Mouse (Mus musculus) right cerebral cortex, postnatal 10 days (tissue): ENCODE measurements at regions not wholly inside any gene's neighbourhood (a gene's known extent, or its start where the extent isn't known, plus 50 kb on each side); places are given as distances from the start of the nearest gene placed in this dataset.
"Not testable (repeated sequence)": the region's sequence is repeated elsewhere in the genome, so short reads cannot be mapped to it uniquely, and the experiment has no call there.

Experiments
- DNase-seq, 2 experiments: peaks; one replicate each; pipeline ENCODE4 v3.0.0; 2021; ENCODE audit warnings: low spot score in 2 of 2

GRCm38 (mm10) chr15:91916946-91917345, 78.9 kb downstream of the Smgc start:
- DNase-seq = peak in 1 of 2 experiments; percentile 26

GRCm38 (mm10) chr15:91917877-91918276, 79.8 kb downstream of the Smgc start:
- DNase-seq = no peak

DNA sequence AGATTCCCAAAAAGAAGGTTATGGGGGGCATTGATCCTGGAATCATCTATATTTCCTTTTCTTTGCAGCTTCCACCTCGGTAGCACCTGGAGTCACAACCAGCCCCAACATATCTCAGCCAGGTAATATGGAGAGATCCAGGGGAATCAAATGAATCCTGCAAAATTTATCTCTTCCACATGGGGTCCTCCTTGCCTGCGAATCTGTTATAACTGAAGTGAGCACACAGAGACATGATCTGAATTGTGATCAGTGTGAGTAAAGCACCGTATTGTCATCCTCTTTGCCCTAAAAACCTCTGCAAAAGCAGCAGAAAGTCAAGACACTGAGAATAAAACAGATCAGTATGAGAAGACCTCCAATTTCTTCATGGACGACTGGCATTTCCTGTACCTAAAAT, 86.5 kb downstream of the Smgc start:
- DNase-seq = no peak

GRCm38 (mm10) chr15:91927492-91927891, 89.4 kb downstream of the Smgc start:
- no peak for DNase-seq

DNA sequence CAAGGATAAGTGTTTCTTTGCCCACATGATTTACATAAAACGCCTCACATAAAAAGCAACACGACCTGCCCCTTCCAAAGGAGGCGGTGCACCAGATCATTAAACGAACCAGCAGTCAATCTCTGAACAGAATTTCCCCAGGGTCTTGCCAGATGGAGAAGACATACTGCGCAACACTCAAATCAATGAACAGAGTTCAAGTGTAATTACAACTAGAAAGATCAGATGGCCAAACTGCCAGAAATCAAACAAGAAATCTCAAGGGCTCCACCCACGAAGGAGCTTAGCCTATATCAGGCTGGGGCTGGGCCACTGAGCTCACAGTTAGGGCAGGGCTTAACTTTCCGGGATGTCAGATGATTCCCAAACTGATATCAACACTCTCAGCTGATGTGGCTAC, 90.4 kb downstream of the Smgc start:
- no peak for DNase-seq

GRCm38 (mm10) chr15:91957273-91957672, 93.7 kb upstream of the Cntn1 start:
- peak in 1 of 2 experiments; percentile 22 for DNase-seq

GRCm38 (mm10) chr15:91965172-91965571, 85.8 kb upstream of the Cntn1 start:
- DNase-seq = peak; percentile 52 to 71

DNA sequence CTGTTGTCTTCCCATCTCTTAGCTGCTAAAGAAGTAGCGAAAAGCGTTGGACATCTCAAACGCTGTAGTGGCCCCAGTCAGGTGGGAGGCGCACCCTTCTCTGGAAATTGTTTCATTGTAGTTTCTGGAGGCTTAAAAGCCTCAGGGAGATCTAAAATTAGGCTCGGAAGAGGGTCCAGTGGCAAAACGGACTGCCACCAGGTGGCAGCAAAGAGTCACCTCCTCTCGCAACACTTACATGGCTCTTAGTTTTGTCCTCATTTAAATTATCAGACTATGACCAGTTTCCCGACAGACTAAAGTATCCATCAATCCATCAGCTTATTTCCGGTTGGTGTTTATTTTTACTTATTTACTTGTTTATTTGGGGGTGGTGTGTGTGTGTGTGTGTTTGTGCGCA, 81.6 kb upstream of the Cntn1 start:
- DNase-seq = peak; percentile 74 to 82

DNA sequence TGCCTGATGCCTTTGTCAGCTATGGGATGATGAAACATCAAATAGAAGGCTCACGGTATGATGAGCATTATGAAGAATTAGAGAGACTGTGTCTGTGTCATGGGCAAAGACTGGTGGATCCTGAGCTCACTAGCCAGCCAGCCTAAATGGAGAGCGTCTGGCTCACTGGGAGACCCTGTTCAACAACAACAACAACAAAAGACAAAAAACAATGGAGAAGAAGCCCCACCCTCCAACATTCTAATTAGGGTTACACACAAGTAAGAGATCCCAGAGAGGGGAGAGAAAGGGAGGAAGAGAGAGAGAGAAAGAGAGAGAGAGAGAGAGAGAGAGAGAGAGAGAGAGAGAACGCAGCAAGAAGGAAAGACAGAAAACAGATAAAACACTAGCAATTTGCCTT, 79.6 kb upstream of the Cntn1 start:
- no peak for DNase-seq

DNA sequence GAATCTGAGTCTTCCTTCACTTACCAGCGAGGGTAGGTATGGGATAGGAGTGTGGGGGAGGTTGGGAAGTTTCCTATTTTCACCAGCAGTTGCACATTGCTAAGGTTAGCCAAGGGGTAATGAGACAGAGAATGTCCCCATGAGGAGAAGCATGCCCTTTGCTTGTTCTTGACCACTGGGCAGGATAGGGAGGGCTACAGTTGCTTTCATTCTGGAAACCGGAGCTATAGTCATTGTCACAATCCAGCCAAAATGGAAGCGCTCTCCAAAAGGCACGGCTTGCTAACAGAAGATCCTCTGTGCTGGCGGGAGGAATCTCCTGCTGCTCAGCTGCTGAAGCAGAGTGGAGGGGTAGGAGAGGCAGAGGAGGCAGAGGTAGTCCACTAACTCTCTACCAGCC, 79.1 kb upstream of the Cntn1 start:
- DNase-seq = no peak

GRCm38 (mm10) chr15:91975606-91976005, 75.4 kb upstream of the Cntn1 start:
- no peak for DNase-seq

DNA sequence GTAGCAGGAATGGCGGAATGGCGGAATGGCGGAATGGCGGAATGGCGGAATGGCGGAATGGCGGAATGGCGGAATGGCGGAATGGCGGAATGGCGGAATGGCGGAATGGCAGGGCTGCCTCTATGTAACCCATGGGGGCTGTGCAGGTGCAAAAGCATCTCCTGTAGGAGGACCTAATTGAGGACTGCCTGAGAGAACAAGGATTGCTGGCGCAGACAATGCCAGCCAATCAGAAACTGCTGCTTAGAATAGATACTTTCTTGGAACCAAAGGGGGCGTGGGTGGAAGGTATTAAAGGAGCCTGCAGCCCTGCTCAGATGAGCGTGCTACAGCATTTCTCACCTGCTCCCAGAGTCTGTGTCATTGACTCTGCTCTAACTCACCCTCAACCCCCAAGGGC, 67.8 kb upstream of the Cntn1 start:
- DNase-seq = not testable (repeated sequence)

- DNase-seq = no peak
These were observed 50.9 kb upstream of the Cntn1 start for GRCm38 (mm10) chr15:92000086-92000485.
